Mouse (Mus musculus) hindbrain, embryonic 10.5 days (tissue): ENCODE data around the gene 4930590J08Rik. TPM values are rescaled to one million over a fixed set of nuclear protein-coding genes. Genes with fewer than 3 reads are reported as not detected.
"Not testable (repeated sequence)": the region's sequence is repeated elsewhere in the genome, so short reads cannot be mapped to it uniquely, and the experiment has no call there.

ENCODE experiments used
- DNase-seq: peaks from one replicate; pipeline ENCODE4 v3.0.0-alpha.2; 2017; ENCODE audit warnings: low spot score
- H3K27ac ChIP-seq: fragments of 300-500 bp; sonication (generic); 2 replicates; pipeline ENCODE4 v1.5.1; 2016; ENCODE audit warnings: mild to moderate bottlenecking, moderate library complexity
- H3K27me3 ChIP-seq: fragments of 300-500 bp; sonication (generic); 2 replicates; pipeline ENCODE4 v1.6.1; 2016; ENCODE audit warnings: mild to moderate bottlenecking; ENCODE audit not compliant: poor library complexity, insufficient read depth, severe bottlenecking
- H3K36me3 ChIP-seq: fragments of 300-500 bp; sonication (generic); 2 replicates; pipeline ENCODE4 v1.6.1; 2016; ENCODE audit warnings: mild to moderate bottlenecking, moderate library complexity
- H3K4me1 ChIP-seq: fragments of 300-500 bp; sonication (generic); replicated peaks from 2 replicates; pipeline ENCODE4 v1.6.1; 2016; ENCODE audit warnings: mild to moderate bottlenecking
- H3K4me3 ChIP-seq: fragments of 300-500 bp; sonication (generic); 2 replicates; pipeline ENCODE4 v1.5.1; 2016; ENCODE audit warnings: mild to moderate bottlenecking, moderate library complexity
- H3K9me3 ChIP-seq: fragments of 300-500 bp; sonication (generic); 2 replicates; pipeline ENCODE4 v1.6.1; 2016; ENCODE audit warnings: mild to moderate bottlenecking, moderate library complexity
- WGBS: fragments of 180-500 bp; shearing (Covaris S2); methylation state at CpG from one replicate; pipeline ENCODE4 v1.1.7; 2016; 5-methylcytosine and 5-hydroxymethylcytosine counted together
- polyA plus RNA-seq: library from polyadenylated mRNA; unstranded; fragments of >200 nt; fragmentation: Nextera tagmentation; extraction: Ambion mirVana; gene quantifications from 2 replicates; pipeline ENCODE4 v1.2.1, GENCODE M21; 2016

4930590J08Rik gene
- polyA plus RNA-seq, 1 experiment from 2014 or later, result 0.50 TPM

DNA sequence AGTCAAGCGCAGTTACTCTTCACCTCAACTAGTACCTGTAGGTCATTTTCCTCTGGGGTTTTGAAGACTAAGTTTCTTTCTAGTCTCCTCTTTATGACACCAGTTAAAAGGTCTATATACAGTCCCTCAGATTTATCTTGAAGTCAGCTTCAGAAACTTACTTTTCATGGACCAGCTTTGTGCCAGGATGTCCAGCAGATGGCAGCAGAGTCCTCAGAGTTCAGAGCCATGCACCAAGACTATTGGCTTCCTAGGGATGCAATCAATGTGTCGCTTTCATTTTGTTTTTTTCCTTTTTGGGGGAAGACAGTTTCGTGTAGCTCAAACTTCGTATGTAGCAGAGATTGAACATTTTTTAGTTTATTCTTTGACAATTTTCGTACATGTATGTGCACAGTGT, 1.1 kb upstream of the 4930590J08Rik start:
- Histone ChIP-seq H3K36me3 (peaks cover 48% of the 10 kb centered on the region), H3K4me1 (no peaks in the 10 kb centered on the region), H3K4me3 (no peak overlapping the region), H3K27ac (no peak overlapping the region), H3K27me3 (no peaks in the 10 kb centered on the region), H3K9me3 (no peaks in the 10 kb centered on the region)
- 45% methylated on average over 5 of the region's 5 CpGs for WGBS
- peak; percentile 74 for DNase-seq

DNA sequence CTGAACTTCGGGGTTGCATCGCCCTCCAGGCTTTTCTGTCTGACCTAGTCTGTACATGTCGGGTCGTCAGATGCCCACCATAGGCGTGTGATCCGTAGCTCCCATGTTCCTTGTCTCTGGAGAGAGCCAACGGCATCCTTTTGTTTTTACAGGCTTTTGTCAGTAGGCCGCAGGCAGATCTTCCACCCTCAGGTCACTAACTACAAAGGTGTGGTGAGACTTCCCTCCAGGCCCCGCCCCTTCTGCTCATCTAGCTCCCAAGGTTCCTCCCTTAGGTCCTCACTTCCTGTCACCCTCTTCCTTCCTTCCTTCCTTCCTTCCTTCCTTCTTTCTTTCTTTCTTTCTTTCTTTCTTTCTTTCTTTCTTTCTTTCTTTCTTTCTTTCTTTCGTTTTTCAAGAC, 11.4 kb downstream of the 4930590J08Rik start:
- peaks cover 3% of the 10 kb centered on the region; the same call in 1 of the 2 replicates for H3K27me3 ChIP-seq
- H3K9me3 ChIP-seq, result no peaks in the 10 kb centered on the region
- H3K36me3 ChIP-seq, result no peaks in the 10 kb centered on the region
- H3K4me3 ChIP-seq, result no peak overlapping the region
- DNase-seq, result no peak
- 83% methylated on average over 10 of the region's 10 CpGs for WGBS
- H3K27ac ChIP-seq, result no peak overlapping the region
- H3K4me1 ChIP-seq, result peaks cover 15% of the 10 kb centered on the region

GRCm38 (mm10) chr6:91917286-91917685, 14.7 kb downstream of the 4930590J08Rik start:
- WGBS, result 47% methylated on average over 4 of the region's 4 CpGs
- DNase-seq, result no peak

GRCm38 (mm10) chr6:91917716-91918115, 15.1 kb downstream of the 4930590J08Rik start:
- DNase-seq, result no peak
- Histone ChIP-seq H3K9me3 (no peaks in the 10 kb centered on the region), H3K36me3 (no peaks in the 10 kb centered on the region), H3K27me3 (peaks cover 3% of the 10 kb centered on the region; the same call in 1 of the 2 replicates), H3K4me1 (peaks cover 2% of the 10 kb centered on the region), H3K27ac (no peak overlapping the region), H3K4me3 (no peak overlapping the region)
- WGBS, result 74% methylated on average over 11 of the region's 11 CpGs

More at GRCm38 (mm10) chr6:91917286-91917685, 14.7 kb downstream of the 4930590J08Rik start:
- H3K9me3 ChIP-seq, result no peaks in the 10 kb centered on the region
- no peak overlapping the region for H3K27ac ChIP-seq
- peaks cover 6% of the 10 kb centered on the region for H3K4me1 ChIP-seq
- no peaks in the 10 kb centered on the region for H3K36me3 ChIP-seq
- peaks cover 3% of the 10 kb centered on the region; the same call in 1 of the 2 replicates for H3K27me3 ChIP-seq
- no peak overlapping the region for H3K4me3 ChIP-seq

DNA sequence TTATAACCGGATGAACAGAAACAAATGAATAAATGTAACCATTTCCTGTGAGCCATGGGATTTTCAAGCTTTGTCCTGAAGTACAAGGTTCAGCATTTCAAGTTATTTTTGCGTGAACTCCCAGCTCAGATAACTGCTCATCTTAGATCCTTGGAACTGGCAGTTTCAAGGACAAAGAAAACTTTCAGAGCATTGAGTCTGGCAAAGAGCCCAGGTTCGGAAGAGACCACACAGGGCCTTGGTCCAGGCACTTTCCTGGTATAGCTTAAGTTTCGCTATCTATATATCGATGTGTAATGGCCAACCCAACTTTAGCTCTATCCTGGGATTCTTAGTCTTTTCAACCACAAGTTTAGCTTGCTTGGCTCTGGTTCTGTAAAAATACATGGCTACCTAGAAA, 28.6 kb downstream of the 4930590J08Rik start:
- no peaks in the 10 kb centered on the region for H3K36me3 ChIP-seq
- no peak for DNase-seq
- H3K27ac ChIP-seq, result no peak overlapping the region
- H3K4me1 ChIP-seq, result no peaks in the 10 kb centered on the region
- 91% methylated on average over 5 of the region's 5 CpGs for WGBS
- H3K9me3 ChIP-seq, result no peaks in the 10 kb centered on the region
- H3K27me3 ChIP-seq, result no peaks in the 10 kb centered on the region
- no peak overlapping the region for H3K4me3 ChIP-seq

GRCm38 (mm10) chr6:91938491-91938890, 35.9 kb downstream of the 4930590J08Rik start:
- Histone ChIP-seq H3K36me3 (no peaks in the 10 kb centered on the region), H3K4me1 (peaks cover 16% of the 10 kb centered on the region), H3K27ac (no peak overlapping the region), H3K27me3 (peaks cover 7% of the 10 kb centered on the region; the same call in 1 of the 2 replicates), H3K4me3 (no peak overlapping the region), H3K9me3 (no peaks in the 10 kb centered on the region)
- DNase-seq, result no peak
- 55% methylated on average over 4 of the region's 4 CpGs for WGBS

DNA sequence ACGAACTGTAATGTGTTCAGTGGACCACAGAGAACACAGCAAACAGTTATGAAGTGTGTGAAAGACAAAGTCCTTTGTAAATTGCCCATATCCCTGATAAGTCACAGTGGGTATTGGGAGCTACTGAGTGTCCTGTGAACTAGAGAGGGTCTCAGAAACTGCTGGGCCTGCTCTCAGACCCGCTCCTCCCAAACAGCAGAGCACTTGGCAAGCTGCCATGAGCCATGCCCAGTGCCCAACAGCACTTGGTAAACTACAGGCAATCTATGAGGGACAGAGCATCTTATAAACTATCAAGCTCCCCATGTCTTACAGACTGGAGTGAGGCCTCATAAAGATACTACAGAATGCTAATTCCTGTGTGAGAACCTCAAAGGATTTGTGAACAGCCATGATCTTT, 45.8 kb downstream of the 4930590J08Rik start:
- Histone ChIP-seq H3K27me3 (peaks cover 20% of the 10 kb centered on the region; the same call in 1 of the 2 replicates), H3K27ac (no peak overlapping the region), H3K36me3 (no peaks in the 10 kb centered on the region), H3K4me1 (peaks cover 17% of the 10 kb centered on the region), H3K9me3 (no peaks in the 10 kb centered on the region), H3K4me3 (no peak overlapping the region)
- WGBS, result 93% methylated on average over 2 of the region's 2 CpGs
- DNase-seq, result no peak

- not testable (repeated sequence) for H3K36me3 ChIP-seq, H3K27ac ChIP-seq, DNase-seq, H3K27me3 ChIP-seq, H3K4me1 ChIP-seq, H3K4me3 ChIP-seq, H3K9me3 ChIP-seq
- WGBS, result 19% methylated on average over 3 of the region's 8 CpGs
These were observed 55.4 kb downstream of the 4930590J08Rik start for GRCm38 (mm10) chr6:91958015-91958414.

DNA sequence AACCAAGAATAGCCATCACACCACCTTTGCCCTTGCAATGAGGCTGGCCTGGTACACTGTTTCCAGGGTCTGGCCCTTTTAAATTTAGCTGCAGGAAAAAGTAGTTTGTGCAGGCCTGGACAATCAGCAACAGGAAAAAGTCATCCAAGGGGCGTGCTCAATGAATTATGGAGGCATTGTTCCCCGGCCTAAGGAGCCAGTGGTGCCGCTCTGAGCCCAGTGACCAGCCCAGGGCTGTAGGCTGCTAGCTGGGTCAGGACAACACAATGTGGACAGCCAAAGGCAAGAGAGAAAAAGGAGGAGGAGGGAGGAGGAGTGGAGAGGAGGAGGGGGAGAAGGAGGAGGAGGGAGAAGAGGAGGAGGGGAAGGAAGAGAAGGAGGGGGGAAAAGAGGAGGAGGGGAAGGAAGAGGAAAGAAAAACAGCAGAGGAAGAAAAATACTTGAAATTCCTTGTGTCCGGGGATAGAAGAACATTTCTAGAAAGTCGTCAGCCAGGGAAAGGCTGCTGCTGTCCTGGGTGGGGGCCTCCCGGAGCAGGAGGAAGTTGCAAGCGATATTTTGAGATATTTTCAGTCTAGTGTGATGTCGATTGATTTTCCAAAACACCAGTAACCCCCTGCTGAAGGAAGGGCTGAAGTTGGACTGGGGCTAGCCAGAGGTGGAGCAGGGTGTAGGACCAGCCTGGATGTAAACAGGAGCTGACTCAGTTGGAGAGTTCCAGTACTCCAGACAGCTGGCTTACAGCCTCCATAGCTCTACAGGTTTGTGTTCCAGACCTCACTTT, 57.6 kb downstream of the 4930590J08Rik start:
- WGBS, result 53% methylated on average over 8 of the region's 8 CpGs
- DNase-seq, result no peak
- H3K27ac ChIP-seq, result peak overlapping the region; percentile 37
- no peaks in the 10 kb centered on the region for H3K36me3 ChIP-seq
- H3K4me1 ChIP-seq, result peaks cover 19% of the 10 kb centered on the region
- H3K9me3 ChIP-seq, result no peaks in the 10 kb centered on the region
- no peak overlapping the region for H3K4me3 ChIP-seq
- H3K27me3 ChIP-seq, result no peaks in the 10 kb centered on the region

GRCm38 (mm10) chr6:91963429-91963828, 60.8 kb downstream of the 4930590J08Rik start:
- no peaks in the 10 kb centered on the region for H3K27me3 ChIP-seq
- peaks cover 19% of the 10 kb centered on the region for H3K4me1 ChIP-seq
- no peak overlapping the region for H3K27ac ChIP-seq
- H3K9me3 ChIP-seq, result no peaks in the 10 kb centered on the region
- WGBS, result 37% methylated on average over 4 of the region's 4 CpGs
- H3K36me3 ChIP-seq, result no peaks in the 10 kb centered on the region
- DNase-seq, result no peak
- H3K4me3 ChIP-seq, result no peak overlapping the region

- Histone ChIP-seq H3K4me1 (peaks cover 16% of the 10 kb centered on the region), H3K4me3 (no peak overlapping the region), H3K9me3 (no peaks in the 10 kb centered on the region), H3K27ac (no peak overlapping the region), H3K27me3 (no peaks in the 10 kb centered on the region), H3K36me3 (no peaks in the 10 kb centered on the region)
- no peak for DNase-seq
- WGBS, result 94% methylated on average over 8 of the region's 8 CpGs
These were observed 62.5 kb downstream of the 4930590J08Rik start for GRCm38 (mm10) chr6:91965060-91965459.

- Histone ChIP-seq H3K27ac (no peak overlapping the region), H3K4me1 (0 out of 2 replicates have a peak, but pooled peaks cover 10% of the 10 kb centered on the region), H3K27me3 (no peaks in the 10 kb centered on the region), H3K4me3 (no peak overlapping the region), H3K9me3 (no peaks in the 10 kb centered on the region), H3K36me3 (no peaks in the 10 kb centered on the region)
- WGBS, result 62% methylated on average over 6 of the region's 6 CpGs
- DNase-seq, result no peak
These were observed 63.4 kb downstream of the 4930590J08Rik start for GRCm38 (mm10) chr6:91966006-91966405.

DNA sequence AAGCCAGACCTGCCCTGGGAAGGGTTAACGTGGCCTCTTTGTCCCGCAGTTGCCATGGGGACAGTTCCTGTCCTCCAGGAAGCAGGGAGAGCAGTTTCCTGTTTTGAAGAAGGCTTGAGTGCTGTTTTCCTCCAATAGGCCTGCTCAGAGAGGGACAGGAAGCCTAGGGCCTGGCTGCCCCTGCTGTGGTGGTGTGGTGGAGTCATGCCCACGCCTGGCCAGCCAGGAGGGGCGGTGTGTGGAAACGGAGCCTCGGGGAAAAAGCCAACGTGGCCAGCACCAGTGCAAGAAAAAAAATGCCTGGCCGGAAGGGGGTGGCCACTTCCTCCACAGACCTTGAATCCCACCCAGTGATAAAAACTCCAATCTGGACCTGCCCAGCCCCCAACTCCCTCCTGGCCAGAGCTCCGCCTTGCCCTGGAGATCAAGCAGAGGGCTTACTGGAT, 69.6 kb downstream of the 4930590J08Rik start:
- Histone ChIP-seq H3K27ac (peak overlapping the region; percentile 70), H3K4me1 (peaks cover 18% of the 10 kb centered on the region), H3K4me3 (no peak overlapping the region), H3K27me3 (peaks cover 11% of the 10 kb centered on the region), H3K9me3 (no peaks in the 10 kb centered on the region), H3K36me3 (no peaks in the 10 kb centered on the region)
- DNase-seq, result peak; percentile 39
- 52% methylated on average over 9 of the region's 9 CpGs for WGBS
